Mouse (Mus musculus) kidney, embryonic 16.5 days (tissue): Measurements from ENCODE around the gene Sytl3. TPM values are rescaled to one million over a fixed set of nuclear protein-coding genes. Genes with fewer than 3 reads are reported as not detected.
"Not testable (repeated sequence)": the region's sequence is repeated elsewhere in the genome, so short reads cannot be mapped to it uniquely, and the experiment has no call there.

Source experiments
- ATAC-seq: fragments of 200-750 bp; cut with Nextera tagmentation; 2 replicates; pipeline ENCODE4 v1.8.0; 2017; ENCODE audit warnings: moderate TSS enrichment; ENCODE audit not compliant: low FRiP score, low TSS enrichment
- H3K27ac ChIP-seq: fragments of 300-500 bp; sonication (generic); 2 replicates; pipeline ENCODE4 v1.5.1; 2014; ENCODE audit warnings: low read length
- H3K27me3 ChIP-seq: fragments of 300-500 bp; sonication (generic); 2 replicates; pipeline ENCODE4 v1.6.1; 2014; ENCODE audit warnings: low read length, control low read depth, mixed read lengths; ENCODE audit not compliant: insufficient read depth
- H3K36me3 ChIP-seq: fragments of 300-500 bp; sonication (generic); 2 replicates; pipeline ENCODE4 v1.6.1; 2014; ENCODE audit warnings: low read length, control low read depth, mixed read lengths; ENCODE audit not compliant: insufficient read depth
- H3K4me1 ChIP-seq: fragments of 300-500 bp; sonication (generic); 2 replicates; pipeline ENCODE4 v1.6.1; 2014; ENCODE audit warnings: low read length, control low read depth, mixed read lengths; ENCODE audit not compliant: insufficient read depth
- H3K4me2 ChIP-seq: fragments of 300-500 bp; sonication (generic); replicated peaks from 2 replicates; pipeline ENCODE4 v1.6.1; 2014; ENCODE audit warnings: low read depth, low read length
- H3K4me3 ChIP-seq: fragments of 300-500 bp; sonication (generic); 2 replicates; pipeline ENCODE4 v1.5.1; 2014; ENCODE audit warnings: mild to moderate bottlenecking, low read length
- H3K9ac ChIP-seq: fragments of 300-500 bp; sonication (generic); replicated peaks from 2 replicates; pipeline ENCODE4 v1.6.1; 2014; ENCODE audit warnings: low read length
- H3K9me3 ChIP-seq: fragments of 300-500 bp; sonication (generic); 2 replicates; pipeline ENCODE4 v1.6.1; 2016; ENCODE audit warnings: low read length, control low read depth
- WGBS: fragments of 180-500 bp; shearing (Covaris S2); extraction: QIAGEN DNeasy Blood & Tissue Kit; methylation state at CpG from one replicate; pipeline ENCODE4 v1.1.7; 2014; 5-methylcytosine and 5-hydroxymethylcytosine counted together
- polyA plus RNA-seq: library from polyadenylated mRNA; unstranded; fragments of >200 nt; fragmentation: Nextera tagmentation; extraction: Ambion mirVana; gene quantifications from 2 replicates; pipeline ENCODE4 v1.2.1, GENCODE M21; 2015

Gene Sytl3
- polyA plus RNA-seq, 1 experiment from 2014 or later: 1.2 TPM

DNA sequence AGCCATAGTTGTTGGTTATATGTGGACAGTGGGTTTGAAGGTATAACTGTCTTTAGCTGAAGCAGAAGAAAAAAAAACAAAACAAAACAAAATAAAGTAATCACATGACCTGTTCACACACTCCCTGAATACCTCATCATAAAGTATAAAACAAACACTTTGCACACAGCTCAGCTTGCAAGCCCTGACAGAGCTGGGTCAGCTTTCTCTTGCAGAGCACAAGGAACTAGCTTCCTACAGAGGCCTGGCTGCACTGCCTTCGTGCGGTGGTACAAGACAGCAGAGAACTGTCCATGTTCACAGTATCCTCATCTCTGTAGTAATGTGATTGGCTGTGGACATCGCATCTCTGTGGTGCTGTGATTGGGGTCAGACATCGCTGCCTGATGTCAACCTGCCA, 28.5 kb upstream of the Sytl3 start:
- H3K27me3 ChIP-seq, H3K27ac ChIP-seq, H3K4me2 ChIP-seq, H3K9me3 ChIP-seq, H3K4me1 ChIP-seq, H3K4me3 ChIP-seq, ATAC-seq, H3K9ac ChIP-seq, H3K36me3 ChIP-seq: not testable (repeated sequence)
- 87% methylated on average over 4 of the region's 4 CpGs for WGBS

DNA sequence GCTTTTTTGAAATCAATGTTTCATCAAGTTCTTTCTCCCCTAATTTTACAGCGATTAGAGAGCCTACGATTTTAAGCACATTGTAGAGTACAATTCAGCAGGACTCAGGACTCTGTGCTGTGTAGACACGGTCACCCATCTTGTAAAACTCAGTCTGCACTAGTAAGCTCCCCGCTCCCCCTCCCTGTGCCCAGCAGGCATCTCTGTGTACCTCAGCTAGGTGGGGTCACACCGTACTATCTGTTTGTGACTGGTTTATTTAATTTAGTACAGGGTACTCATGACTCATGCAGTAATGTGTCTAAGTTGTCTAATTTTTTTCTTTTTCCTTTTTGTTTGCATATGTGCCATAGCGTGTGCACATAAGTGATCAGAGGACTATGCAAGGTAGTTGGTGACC, 26.0 kb upstream of the Sytl3 start:
- H3K9me3 ChIP-seq, H3K9ac ChIP-seq, H3K4me2 ChIP-seq, H3K4me3 ChIP-seq, H3K4me1 ChIP-seq, ATAC-seq, H3K36me3 ChIP-seq, H3K27me3 ChIP-seq, H3K27ac ChIP-seq: not testable (repeated sequence)
- WGBS: 92% methylated on average over 6 of the region's 6 CpGs

DNA sequence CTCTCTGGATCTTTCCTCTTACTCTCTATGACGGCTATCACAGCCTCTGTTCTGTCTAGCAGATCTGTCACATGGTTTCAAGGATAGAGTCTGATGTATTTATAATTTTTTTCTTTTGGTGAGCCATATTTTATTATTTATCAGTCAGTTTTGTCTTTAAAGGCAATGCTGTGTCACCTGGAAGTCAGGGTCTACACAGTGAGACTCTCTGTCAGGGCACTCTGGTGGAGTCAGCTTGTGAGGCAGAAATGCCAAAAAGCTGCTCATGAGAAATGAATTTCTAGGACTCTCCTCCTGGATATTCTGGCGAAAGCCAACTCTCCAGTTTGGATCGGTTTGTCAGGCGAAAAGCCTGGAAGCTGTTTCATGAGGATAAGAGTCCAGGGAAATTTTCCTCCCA, 23.1 kb upstream of the Sytl3 start:
- not testable (repeated sequence) for H3K9me3 ChIP-seq, ATAC-seq

DNA sequence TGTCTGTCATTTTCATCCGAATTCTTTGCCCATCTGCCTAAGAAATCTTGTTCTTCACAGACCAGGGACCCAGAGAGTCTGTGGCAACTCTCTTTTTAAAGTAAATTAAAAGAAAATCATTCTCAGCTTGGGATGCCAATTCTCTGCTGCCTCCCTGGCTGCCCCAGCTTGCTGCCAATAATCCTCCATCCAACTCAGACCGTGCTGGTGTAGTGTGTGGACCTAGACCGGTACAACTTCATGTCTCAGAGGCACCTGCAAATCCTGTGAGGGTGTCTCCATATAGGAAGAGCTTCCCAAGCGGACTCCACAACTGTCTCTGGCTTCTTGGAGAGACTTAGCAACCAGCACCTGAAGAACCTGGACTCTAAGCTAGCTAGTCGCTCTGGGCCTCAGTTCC, 22.0 kb upstream of the Sytl3 start:
- H3K4me2 ChIP-seq: no peak overlapping the region
- no peaks in the 10 kb centered on the region for H3K36me3 ChIP-seq
- no peaks in the 10 kb centered on the region for H3K27me3 ChIP-seq
- H3K4me1 ChIP-seq: no peaks in the 10 kb centered on the region
- ATAC-seq: no peak
- no peak overlapping the region for H3K27ac ChIP-seq
- no peak overlapping the region for H3K4me3 ChIP-seq
- no peaks in the 10 kb centered on the region for H3K9me3 ChIP-seq
- WGBS: 86% methylated on average over 5 of the region's 5 CpGs
- no peak overlapping the region for H3K9ac ChIP-seq

More for the DNA sequence above, 23.1 kb upstream of the Sytl3 start:
- H3K36me3 ChIP-seq, H3K27ac ChIP-seq, H3K4me3 ChIP-seq, H3K27me3 ChIP-seq, H3K4me2 ChIP-seq, H3K9ac ChIP-seq, H3K4me1 ChIP-seq: not testable (repeated sequence)
- 80% methylated on average over 1 of the region's 4 CpGs for WGBS

DNA sequence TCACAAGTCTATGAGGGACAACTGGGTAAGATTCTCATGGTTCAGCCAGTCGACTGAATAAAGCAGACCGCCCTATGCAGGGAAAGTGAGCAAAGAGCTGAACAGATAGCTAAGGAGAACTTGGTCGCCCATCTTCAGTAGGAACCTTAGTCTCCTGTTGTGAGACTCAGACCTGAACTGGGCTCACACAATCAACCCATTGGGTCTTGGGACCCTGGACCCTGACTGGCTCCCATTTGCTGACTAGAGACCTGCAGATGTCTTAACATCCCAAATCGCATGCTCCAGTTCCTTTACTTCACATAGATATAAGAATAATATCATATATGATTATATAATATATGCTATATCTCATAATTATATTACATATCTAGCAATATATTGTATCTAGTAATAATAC, 21.5 kb upstream of the Sytl3 start:
- not testable (repeated sequence) for H3K36me3 ChIP-seq, H3K27me3 ChIP-seq, H3K4me1 ChIP-seq, H3K4me2 ChIP-seq, H3K27ac ChIP-seq, H3K9ac ChIP-seq, H3K9me3 ChIP-seq, H3K4me3 ChIP-seq, ATAC-seq
- 96% methylated on average over 3 of the region's 4 CpGs for WGBS

DNA sequence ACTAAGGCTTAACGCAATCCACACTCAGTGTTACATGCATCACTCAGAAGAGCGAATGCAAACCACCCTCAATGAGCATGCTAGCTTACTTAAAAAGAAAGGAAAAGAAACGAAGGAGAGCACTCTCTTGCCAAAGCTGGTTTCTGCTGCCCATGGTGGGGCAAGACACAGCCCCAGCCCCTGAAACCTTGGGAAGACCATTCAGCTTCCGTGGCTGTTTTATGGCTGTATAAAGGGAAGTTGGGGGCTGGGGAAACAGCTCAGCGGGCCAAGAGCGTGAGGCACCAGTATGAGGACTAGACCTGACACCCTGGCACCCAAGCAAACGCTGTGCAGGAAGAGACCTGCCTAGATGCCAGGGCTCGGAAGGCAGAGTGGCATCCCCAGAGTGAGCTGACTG, 20.4 kb upstream of the Sytl3 start:
- H3K9ac ChIP-seq, H3K4me2 ChIP-seq, H3K36me3 ChIP-seq, ATAC-seq, H3K4me3 ChIP-seq, H3K9me3 ChIP-seq, H3K27ac ChIP-seq, H3K27me3 ChIP-seq, H3K4me1 ChIP-seq: not testable (repeated sequence)
- WGBS: 82% methylated on average over 8 of the region's 8 CpGs

DNA sequence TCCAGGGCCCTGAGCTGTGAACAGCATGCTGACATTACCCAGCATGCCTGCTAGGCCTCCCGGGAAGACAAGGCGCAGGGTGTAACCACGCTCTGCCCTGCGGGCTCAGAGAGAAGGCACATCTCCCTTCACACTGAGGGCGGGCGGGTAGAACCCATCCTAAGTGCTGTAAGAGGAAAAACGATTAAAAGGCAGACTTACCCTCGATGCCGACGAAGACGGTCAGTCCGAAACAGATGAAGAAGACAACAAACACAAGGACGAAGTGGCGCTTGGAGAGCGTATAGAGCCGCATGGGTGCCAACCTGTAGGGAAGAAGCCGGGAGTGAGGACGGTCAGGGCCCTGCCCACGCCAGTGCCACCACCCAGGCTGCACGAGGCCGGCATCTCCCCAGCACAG, 19.4 kb upstream of the Sytl3 start:
- 95% methylated on average over 15 of the region's 21 CpGs for WGBS
- H3K36me3 ChIP-seq, H3K4me2 ChIP-seq, H3K9ac ChIP-seq, H3K27me3 ChIP-seq, H3K27ac ChIP-seq, H3K9me3 ChIP-seq, H3K4me1 ChIP-seq, H3K4me3 ChIP-seq: not testable (repeated sequence)
- ATAC-seq: 0 out of 2 replicates have a peak, but pooled peaks have one; percentile 32

DNA sequence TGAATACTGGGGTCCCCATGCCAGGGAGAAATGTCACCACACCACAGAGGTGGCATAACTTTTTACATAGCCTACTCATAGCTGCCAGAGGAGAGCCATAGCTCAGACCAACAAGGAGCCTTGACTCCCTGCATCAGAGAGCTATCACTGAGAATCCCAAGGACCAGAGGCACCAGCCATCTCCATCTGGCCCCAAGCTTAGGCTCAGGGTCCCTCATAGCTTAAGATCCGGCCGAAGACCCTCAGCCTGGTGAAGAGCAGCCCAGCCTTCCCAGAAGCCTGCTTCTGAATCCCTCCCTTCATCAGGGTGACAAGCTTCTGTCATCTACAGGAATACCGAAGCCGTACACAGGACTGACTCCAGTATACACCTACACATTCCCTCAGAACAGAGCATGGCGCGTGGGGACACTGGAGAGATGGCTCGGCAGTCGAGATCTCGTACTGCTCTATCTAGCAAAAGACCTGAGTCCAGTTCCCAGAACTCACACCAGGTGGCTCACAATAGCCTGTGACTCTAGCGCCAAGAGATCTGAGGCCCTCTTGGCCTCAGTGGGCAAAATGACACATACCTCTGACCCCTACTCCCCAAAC, 18.8 kb upstream of the Sytl3 start:
- H3K4me1 ChIP-seq, H3K9me3 ChIP-seq, H3K9ac ChIP-seq, H3K27ac ChIP-seq, H3K36me3 ChIP-seq, ATAC-seq, H3K4me3 ChIP-seq, H3K4me2 ChIP-seq, H3K27me3 ChIP-seq: not testable (repeated sequence)
- 91% methylated on average over 10 of the region's 10 CpGs for WGBS

DNA sequence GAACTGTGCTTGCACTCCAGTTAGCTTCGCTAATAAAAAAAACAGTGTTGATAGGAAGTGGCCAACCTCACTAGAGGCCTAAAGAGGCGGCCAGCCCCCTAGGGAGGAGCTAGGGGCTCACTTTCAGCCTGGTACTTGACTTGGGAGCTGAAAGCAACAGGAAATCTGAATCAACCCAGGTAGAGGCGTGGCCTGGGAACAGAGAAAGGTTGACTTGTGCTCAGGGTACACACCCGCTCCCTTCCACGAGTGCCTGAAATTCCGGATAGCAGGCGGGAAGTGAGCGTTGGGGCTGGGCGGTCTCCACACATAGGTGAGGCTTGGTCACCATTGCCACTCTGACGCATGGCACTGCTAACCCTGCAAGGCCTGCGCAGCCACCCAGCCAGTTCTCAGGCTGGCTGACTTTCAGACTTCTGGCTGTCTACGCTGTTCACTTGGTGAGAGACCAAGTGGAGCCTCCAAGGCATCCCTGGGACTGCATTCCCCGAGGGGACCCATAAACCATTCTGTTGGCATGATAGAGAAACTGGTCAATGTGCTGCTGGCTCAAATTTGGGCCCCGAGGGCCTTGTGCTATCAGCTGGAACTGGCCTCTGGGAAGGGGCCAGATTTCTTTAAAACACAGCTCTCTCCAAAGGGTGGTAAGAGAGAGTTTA, 18.0 kb upstream of the Sytl3 start:
- not testable (repeated sequence) for H3K9me3 ChIP-seq, H3K36me3 ChIP-seq, H3K27me3 ChIP-seq, H3K4me3 ChIP-seq, H3K4me2 ChIP-seq, H3K4me1 ChIP-seq, H3K9ac ChIP-seq, H3K27ac ChIP-seq
- 75% methylated on average over 14 of the region's 14 CpGs for WGBS
- peak; percentile 67 for ATAC-seq

DNA sequence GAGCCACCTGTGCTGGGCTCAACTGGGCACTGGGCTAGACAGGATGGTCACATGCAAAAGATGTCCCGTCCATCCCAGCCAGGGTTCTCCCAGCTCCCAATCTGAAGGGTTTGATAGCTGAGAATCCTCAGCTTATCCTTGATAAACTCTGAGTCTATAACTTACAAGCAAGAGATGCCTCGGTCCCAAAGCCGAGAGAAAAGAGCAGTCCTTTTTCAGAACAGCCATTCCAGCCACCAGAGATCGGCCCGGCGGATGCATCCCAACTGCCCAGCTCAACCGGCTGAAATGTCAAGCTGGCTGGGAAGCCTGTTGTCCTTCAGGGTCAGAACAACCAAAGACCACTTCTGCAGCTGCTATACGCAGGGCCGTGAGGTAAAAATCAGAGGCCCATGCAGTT, 14.7 kb upstream of the Sytl3 start:
- not testable (repeated sequence) for H3K27me3 ChIP-seq, H3K4me3 ChIP-seq, H3K9ac ChIP-seq, H3K4me1 ChIP-seq, ATAC-seq, H3K36me3 ChIP-seq, H3K4me2 ChIP-seq, H3K27ac ChIP-seq, H3K9me3 ChIP-seq
- WGBS: 88% methylated on average over 8 of the region's 9 CpGs
